Mouse (Mus musculus): Measurements from ENCODE around the gene Trank1.
A peak's percentile ranks its signal among the peaks of the same experiment; 100 is the strongest.

Trank1 gene

DNA sequence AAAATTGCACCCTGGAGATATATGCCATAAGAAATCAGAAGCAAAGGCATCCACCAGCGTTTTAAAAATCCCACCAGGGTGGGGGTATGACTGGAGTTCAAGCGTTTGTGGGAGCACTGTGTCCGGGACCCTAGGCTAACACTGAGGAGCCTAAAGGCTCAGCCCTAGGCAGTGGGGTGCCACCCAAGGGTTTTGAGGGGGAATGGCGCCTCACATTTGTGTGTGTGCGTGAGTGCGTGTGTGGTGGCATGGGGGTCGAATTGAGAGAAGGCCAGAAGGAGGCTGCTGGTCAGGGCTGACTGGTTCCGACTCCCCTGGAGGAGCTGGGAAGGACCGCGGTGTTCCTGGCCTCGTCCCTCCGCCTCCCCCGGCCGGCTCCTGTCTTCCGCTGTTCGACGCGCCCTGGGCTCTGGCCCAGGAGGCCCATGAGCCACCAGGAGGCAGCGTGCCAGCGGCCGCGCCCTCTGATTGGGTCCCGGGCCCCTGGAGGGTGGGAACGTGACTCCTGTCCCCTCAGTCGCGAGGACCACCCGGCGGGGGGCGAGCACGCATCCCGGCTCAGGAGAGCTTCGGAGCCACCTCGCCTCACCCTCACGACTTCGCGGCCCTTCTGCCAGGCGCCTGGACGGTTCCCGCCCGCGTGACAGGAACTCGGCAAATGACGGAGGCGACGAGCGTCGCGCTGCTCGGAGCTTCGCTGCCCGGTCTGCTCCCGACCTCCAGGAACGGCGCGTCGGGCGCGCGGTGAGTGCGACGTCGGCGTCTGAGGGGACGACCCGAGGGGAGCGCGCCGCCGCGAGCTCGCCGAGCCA lies at the start of gene Trank1:
TSS of gene Trank1 (plus strand) at position 709 of the 812 bp plus-strand sequence.
- DNase-seq (ENCODE audit: low read depth, low spot score) = no peak

DNA sequence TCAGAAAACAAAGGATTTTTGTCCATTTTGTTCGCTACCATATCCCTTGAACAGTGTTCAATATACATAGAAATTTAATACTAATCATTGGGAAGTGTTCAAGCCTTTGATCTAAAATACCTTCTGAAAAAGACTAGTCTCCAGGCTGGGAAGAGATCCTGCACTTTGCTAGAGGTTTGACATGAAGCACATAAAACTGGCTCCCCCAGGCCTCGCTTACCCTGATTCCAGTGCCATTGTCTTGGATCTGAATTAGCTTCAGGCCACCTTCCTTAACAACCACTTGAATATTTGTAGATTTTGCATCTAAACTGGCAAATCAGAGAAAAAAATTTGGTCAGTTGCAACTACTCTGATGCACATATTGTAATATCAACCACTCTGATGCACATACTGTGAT lies 43.5 kb upstream of the Trank1 start:
- DNase-seq (ENCODE audit: low read depth, low spot score) = no peak

DNA sequence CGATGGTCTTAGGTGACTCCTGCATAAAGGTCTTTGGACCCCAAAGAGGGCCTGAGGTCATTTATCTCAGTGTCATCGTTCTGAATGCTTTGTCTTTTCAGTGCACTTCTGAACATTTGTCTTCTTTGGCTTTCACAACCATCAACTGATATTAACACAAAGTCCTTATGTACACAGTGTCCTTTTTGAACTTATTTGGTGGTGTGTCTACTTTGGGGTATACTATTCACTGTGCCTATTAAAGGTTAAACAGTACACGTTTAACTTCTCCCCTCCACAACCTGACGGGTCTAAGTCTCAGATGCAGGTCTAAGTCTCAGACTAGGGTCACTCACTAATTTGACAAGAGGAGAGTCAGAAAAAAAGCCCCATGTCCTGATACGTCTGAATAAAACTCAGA lies 40.9 kb upstream of the Trank1 start:
- DNase-seq (ENCODE audit: low read depth, low spot score) = no peak

DNA sequence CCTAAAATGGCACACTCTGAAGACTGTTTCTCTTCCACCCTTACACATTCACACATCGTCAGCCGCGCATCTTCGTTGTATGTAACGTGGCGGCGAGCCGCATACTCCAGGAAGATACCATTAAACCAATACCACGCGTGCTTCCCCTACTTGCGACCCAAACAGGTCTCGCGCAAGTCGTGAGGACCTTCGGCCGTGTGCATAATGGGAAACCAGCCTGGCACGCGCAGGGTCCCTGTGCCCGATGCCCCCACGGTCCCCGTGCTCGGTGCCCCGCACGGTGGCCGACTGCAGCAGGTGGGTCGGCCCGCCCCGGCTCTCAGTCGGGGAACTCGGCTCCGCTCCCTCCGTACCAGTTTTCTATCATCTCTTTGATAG lies 40.5 kb upstream of the Trank1 start:
- DNase-seq (ENCODE audit: low read depth, low spot score) = no peak

DNA sequence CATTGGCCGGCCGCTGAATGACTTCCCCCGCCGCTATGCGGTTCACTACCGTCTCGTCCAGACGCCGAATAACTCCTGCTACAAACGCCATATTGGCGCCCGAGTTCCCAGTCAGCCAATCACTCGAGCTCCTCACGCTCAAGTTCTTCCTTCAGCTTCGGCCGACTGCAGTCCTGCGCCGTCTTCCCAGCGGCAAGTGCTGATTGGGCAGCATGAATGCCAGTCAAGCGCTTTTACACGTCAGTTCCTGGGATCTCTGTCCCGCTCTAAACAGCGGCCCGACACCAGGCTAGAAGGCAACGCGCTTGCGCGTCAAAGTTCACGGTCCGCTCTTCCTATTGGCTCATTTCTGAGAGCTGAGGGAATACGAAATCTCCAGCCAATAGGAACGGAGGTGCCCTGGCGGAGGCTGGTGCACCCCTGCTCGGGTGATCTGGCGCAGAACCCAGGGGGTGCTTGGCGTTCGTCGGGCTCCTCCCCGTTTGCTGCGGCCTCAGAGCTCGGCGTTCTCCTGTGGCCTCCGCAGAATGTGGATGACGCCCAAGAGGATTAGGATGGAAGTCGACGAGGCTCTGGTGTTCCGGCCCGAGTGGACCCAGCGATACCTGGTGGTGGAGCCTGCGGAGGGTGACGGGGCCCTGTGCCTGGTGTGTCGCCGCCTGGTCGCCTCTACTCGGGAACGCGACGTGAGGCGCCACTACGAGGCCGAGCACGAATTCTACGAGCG lies 39.9 kb upstream of the Trank1 start, which contains the start of the genes Mlh1 and Epm2aip1:
TSS of gene Mlh1 (minus strand) at position 358 of the 727 bp plus-strand sequence.
TSS of gene Epm2aip1 (plus strand) at position 496 of the 727 bp plus-strand sequence.
- peak; percentile 100 for DNase-seq (ENCODE audit: low read depth, low spot score)

DNA sequence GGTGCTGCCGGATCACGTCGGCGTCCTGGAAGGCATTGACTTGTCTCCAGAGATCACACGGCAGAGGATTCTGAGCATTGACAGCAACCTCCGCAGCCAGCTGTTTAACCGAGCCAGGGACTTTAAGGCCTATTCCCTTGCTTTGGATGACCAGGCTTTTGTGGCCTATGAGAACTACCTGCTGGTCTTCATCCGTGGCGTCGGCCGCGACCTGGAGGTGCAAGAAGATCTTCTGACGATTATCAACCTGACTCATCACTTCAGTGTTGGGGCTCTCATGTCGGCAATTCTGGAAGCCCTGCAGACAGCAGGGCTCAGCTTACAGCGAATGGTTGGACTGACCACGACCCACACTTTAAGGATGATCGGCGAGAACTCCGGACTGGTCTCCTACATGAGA lies 39.2 kb upstream of the Trank1 start:
- DNase-seq (ENCODE audit: low read depth, low spot score) = peak; percentile 39

DNA sequence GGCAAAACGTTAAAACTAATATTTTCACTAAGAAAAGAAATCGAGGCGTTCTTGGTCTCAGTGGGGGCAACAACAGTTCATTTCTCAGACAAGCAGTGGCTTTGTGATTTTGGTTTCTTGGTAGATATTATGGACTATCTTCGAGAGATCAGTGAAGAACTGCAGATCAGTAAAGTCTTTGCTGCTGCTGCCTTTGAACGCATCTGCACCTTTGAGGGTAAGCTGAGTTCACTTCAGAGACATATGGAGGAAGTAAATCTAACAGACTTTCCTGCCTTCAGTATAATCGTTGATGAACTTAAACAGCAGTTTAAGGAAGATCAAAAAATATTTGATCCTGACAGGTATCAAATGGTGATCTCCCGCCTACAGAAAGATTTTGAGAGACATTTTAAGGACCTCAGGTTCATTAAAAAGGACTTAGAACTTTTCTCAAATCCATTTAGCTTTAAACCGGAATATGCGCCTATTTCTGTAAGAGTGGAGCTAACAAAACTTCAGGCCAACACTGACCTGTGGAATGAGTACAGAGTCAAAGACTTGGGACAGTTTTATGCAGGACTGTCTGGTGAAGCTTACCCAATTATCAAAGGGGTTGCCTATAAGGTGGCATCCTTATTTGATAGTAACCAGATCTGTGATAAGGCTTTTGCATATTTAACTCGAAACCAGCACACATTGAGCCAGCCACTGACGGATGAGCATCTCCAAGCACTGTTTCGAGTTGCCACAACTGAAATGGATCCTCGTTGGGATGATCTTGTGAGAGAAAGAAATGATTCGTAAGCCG lies 38.3 kb upstream of the Trank1 start:
- no peak for DNase-seq (ENCODE audit: low read depth, low spot score)

DNA sequence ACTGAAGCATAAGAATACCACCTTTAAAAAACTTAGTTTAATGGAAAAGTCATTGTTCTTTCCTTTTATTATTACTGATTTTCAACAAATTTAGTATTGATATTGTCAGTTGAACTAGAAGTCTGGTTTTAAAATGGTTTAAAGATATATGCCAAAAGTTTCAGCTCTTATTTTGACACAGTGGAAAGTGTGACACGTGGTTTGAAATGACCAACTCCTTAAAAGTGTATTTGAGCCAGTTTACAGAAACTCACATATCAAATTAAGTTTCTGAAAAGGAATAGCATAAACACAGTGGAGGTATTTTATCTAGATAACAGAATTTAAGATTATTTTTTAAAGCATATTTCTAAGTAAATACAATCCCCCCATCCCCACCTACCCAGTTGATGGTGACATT lies 37.6 kb upstream of the Trank1 start:
- no peak for DNase-seq (ENCODE audit: low read depth, low spot score)

DNA sequence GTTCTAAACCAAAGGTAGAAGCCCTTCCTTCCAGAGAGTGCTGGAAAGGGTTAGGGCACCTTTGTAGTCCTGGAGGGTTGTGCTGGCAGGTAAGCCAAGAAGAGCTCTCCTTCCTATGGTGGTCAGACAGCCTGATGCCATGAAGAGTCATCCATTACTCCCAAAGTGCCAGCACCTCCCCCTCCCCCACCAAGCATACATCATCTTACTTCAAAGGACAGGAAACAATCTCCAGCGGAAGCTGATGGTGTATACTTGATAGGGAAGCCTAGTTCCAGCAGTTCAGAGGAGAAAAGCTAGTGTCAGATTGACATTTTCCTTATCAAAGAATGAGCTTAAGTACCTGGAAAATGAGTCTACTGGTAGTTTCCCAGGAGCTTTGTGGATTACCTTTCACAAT lies 36.4 kb upstream of the Trank1 start:
- no peak for DNase-seq (ENCODE audit: low read depth, low spot score)

DNA sequence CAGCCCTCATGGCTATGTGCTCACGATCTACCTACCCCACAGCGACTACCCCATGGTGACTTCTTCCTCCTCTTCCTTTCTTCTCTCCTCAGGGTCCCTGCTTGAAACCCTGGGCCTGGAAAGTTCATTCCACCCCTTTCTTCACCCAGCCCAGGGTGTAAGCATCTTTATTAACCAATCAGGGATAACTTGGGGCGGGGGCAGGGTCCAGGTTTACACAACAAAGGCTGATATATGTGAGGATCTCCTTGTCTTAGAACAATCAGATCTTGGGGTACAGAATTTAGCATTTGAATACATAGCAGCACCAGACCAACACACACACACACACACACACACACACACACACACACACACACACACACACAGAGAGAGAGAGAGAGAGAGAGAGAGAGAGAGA lies 26.5 kb upstream of the Trank1 start:
- DNase-seq (ENCODE audit: low read depth, low spot score) = no peak

DNA sequence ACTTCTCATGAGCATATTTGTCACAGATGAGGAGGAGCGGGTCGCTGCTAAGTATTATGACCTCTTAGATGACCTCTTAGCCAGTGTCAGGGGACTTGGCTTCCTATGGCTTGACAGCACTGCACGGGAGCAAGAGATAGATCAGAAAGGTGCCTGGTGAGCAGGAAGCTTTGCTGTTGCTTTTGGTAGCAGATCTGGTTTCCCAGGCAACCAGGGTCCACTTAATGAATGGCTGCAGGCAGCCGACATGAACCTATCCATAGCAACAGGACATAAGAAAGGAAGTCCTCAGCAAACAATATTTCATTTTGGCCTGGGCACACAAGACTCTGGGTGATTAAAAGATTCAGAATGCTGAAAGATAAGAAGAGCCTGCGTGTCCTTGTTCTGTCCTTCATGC lies 25.9 kb upstream of the Trank1 start:
- DNase-seq (ENCODE audit: low read depth, low spot score) = no peak

DNA sequence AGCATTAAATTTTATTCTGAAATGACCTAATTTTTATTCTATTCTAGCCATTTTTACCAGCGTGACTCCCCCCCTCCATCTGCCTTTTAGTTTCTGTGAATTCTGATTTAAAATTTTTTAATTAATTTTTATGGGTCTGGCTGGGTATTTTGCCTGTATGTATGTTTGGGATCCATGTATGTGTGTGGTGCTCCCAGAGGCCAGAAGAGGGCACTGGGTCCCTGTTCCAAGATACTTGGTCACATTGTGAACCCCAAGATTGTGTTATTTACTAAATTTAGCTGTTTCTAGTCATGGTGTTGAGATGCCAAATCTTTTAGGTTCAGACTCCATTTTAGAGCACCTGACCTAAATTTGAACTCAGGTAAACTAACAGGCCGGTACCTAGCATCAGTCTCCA lies 25.1 kb upstream of the Trank1 start:
- no peak for DNase-seq (ENCODE audit: low read depth, low spot score)

DNA sequence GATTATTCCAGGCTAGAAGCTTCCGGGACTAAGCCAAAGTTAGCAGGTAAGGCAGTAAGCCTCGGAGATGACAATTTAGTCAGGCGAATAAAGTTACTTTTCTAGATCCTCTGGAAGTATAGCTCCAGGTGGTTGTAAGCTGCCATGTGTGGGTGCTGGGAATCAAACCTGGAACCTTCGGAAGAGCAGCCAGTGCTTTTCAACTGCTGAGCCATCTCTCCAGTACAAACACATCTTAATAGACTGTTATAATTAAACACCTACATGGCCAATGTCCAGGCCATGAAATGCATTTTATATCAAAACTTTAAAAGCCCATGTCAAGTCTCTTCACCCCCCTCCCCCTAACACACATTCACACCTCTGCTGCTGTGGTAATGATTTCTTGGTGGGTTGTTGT lies 23.6 kb upstream of the Trank1 start:
- no peak for DNase-seq (ENCODE audit: low read depth, low spot score)

DNA sequence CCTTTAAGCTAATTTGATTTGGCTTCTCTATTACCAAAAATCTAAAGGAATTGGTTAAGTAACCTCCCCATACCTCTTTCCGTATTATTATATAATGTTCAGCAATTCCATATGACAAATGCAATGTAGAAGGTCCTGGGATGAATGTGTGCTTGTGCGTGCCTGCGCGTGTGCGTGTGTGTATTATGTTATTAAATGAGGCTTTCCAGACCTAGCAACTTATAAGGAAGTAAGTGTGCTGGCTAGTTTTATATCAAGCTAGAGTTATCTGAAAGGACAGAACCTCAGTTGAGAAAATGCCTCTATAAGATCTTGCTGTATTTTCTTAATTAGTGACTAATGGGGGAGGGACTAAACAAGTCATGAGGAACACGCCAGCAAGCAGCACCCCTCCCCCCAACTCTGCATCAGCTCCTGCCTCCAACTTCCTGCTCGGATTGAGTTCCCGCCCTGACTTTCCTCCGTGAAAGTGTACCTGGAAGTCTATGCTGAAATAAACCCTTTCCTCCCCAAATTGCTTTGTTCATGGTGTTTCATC lies 22.2 kb upstream of the Trank1 start:
- no peak for DNase-seq (ENCODE audit: low read depth, low spot score)

DNA sequence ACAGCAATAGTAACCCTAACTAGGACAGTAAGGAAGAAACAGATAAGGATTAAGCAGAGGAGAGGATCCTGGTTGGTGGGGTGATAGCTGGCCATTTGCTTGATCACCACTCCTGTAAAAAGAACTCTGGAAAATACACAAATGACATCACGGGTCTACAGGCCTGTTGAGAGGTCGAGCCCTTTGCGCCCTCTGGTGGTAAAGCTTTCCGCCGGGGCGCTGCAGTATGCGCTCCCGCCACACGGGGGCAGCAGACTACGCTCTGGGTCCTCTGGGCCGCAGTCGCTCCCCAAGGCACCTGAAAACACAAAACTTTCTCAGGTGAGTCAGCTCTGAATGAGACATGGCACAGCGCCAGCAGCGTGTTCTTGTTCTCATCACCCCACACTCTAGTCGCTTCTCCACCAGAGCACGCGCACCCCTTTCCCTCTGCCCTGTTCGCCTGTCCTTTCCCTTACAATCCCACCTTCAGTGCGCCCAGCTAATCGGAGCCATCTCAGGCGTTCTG lies 21.7 kb upstream of the Trank1 start:
- DNase-seq (ENCODE audit: low read depth, low spot score) = peak; percentile 76

DNA sequence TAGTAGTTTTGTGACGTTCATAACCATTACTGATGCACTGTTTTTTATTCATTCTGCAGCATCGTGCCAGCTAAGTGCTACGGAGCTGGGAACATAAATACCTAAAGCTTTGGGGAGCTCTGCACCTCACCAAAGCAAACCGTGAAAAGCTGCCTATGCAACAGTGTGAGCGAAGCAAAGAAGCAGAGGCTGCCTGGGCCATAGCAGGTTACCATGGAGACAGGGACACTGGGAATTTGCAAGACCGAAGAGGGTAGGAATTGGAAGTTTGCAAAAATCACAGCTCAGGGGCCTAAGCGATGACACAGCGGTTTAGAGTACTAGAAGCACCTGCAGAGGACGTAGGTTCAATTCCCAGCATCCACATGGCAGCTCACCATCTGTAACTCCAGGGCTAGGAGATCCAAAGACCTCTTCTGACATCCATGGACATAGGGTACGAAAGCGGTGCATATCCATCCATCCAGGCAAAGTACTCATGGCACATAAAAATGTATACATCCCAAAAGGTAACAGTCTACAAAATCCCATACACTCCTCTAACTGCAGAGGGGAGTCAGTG lies 20.9 kb upstream of the Trank1 start:
- DNase-seq (ENCODE audit: low read depth, low spot score) = no peak

DNA sequence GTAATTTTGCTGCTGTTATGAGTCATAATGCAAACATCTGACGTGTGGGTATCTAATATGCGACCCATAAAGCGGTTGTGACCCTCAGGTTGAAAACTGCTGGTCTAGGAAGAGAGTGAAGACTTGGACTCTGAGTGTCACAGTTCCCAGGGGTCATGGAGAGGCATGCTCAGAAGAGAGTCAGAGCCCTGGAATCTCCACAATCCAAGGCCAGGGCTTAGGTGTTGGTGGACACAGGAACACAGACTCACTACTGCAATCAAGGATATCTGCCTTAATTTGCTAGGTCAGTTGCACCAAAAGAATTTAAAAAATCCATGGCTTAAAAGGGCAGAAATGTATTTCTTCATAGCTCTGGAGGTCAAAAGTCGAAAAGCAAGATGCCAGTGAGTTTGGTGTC lies 18.3 kb upstream of the Trank1 start:
- DNase-seq (ENCODE audit: low read depth, low spot score) = no peak

DNA sequence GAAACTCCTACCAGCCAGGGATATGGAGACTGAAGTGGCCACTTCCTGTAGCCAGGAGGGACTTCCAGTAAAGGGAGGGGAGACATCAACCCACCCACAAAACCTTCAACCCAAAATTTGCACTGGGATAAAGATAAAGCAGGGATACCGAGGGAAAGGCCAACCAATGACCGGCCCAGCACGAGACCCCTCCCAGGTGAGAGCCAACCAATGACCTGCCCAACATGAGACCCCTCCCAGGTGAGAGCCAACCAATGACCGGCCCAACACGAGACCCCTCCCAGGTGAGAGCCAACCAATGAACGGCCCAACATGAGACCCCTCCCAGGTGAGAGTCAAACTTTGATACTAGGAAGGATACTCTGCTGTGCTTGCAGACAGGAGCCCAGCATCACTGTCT lies 16.6 kb upstream of the Trank1 start:
- DNase-seq (ENCODE audit: low read depth, low spot score) = no peak

DNA sequence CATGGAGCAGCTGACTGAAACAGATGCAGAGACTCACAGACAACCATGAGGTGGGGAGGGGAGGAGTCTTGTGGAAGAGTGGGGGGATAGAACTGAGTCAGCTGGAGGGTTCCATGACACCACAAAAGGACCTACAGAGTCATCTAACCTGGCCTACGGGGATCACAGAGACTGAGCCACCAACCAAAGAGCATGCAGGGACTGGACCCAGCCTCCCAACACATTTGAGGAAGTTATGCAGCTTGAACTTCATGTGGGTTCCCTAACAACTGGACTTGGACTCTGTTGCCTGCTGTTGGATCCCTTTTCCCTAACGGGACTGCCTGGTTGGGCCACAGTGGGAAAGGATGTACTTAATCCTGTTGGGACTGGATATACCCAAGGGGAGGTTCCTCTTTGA lies 16.2 kb upstream of the Trank1 start:
- DNase-seq (ENCODE audit: low read depth, low spot score) = no peak

DNA sequence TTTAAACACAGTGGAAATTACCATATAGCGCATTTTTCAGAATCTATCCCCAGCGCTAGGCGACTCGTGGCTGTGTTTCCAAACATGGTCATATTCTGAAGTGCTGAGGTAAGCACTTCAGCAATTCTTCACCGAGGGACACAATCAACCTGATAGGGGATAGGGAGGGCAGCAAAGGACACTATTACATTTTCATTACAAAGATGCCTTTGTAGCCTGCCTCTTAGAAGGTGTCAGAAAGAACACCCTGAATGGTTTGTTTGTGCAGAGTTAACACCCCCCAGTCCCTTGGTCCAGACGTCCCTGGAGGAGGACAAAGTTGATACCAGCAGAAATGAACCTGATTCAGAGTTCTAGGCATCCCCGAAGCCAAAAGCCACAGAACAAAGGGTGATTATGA lies 15.1 kb upstream of the Trank1 start:
- no peak for DNase-seq (ENCODE audit: low read depth, low spot score)

DNA sequence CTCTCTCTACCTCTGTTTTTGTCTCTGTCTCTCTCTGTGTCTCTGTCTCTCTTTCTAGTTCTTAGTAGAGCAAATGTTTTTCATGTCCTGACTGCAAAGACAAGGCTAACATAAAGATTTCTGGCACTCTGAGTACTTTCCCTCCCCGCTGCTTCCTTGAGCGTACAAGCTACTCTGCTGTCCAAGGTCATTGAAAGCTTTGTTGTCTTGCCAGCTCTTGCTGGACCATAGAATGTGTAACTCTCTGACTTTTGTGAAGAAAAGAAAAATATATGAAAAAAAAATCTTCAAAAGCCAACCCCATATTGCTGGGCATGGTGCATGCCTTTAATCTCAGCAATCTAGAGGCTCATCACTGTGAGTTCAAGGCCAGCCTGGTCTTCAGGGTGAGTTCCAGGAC lies 12.9 kb upstream of the Trank1 start:
- no peak for DNase-seq (ENCODE audit: low read depth, low spot score)
